Mouse (Mus musculus) left cerebral cortex, postnatal 25 days (tissue): Measurements from ENCODE around the gene Zdhhc16. TPM values are rescaled to one million over a fixed set of nuclear protein-coding genes. Genes with fewer than 3 reads are reported as not detected.

Source experiments
- DNase-seq, 2 experiments: peaks; one replicate each; pipeline ENCODE4 v3.0.0; 2022; ENCODE audit warnings: low spot score in 2 of 2, mixed read lengths in 1 of 2
- intact Hi-C: fragments of 180-260 bp; cut with DNase I; formaldehyde crosslinking; loops from one replicate; pipeline ENCODE4 v1.15.1; 2025
- total RNA-seq, 2 experiments: library from RNA; stranded (reverse); gene quantifications; 2 replicates each; pipeline ENCODE4 v1.2.3; 2021

Zdhhc16 gene
- total RNA-seq, 2 experiments from 2014 or later: 45.3 to 46.2 TPM

DNA sequence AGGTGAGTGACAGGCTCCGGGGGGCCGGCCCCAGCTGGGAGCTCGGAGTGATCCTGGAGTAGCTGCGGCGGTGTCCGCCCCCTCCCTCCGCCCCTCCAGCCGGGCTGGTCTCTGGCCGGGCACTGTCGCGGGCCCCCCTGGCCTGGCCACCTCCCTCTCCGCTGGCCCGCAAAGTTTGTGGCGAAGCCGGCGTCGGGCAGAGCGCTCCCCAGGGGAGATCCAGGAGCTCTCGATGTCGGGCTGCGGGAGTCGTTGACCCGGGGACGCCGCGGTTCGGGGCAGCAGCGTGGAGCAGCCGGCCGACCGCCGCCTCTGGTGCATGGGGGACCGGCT is 48.3 kb downstream of the Zdhhc16 start, which contains the start of gene Ubtd1:
Ubtd1 (plus strand) TSS at position 169 of the 333 bp plus-strand sequence.
- no peak for DNase-seq

DNA sequence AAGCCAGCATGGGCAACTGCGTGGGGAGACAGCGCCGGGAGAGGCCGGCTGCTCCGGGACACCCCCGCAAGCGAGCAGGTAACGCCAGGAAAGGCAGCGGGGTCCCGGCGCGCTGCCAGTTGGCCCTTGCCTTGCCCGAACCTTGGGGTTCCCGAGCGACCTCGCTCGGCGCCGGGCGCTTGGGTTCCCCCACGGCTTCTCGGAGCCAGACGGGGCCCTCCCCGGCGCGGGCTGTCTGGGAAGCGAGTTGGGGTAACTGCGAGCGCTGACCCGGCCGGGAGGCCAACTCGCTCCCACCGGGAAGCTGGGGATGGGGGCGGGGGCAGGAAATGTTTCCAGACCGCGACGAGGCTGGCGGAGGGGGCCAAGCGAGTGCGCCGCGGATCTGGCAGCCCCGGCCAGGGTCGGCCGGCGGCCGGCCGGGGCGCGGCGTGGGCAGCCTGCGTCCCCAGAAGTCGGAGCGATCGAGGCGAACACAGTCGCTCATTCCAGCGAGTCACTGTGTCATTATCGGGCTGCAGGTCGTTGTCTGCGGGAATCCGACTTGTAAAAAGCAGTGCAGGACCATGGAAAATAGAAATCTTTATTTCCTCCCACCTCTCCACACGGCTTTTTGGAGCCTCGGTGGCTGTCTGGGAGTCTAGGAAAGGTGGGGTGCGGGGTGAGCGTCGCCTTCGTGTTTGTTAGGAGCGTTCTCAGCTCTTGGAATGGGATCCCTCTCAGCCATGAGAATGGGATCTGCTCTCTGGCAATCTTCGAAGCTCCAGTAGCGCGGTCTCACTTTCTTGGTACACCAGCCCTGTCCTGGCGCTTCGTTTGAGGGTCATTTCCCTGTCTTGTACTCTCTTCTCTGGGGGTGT is 48.9 kb downstream of the Zdhhc16 start:
- peak; percentile 11 to 33 for DNase-seq
- intact Hi-C loops: loop anchor here (1.0 to 5.0 kb wide), 3 partner anchors 35 to 105 kb away; partner anchors contain the start of gene Morn4

More for the DNA sequence above, 48.3 kb downstream of the Zdhhc16 start, which contains the start of gene Ubtd1:
- intact Hi-C loops: loop anchor here (2.0 to 5.0 kb wide), 2 partner anchors 35 to 106 kb away; partner anchors contain the start of gene Morn4

DNA sequence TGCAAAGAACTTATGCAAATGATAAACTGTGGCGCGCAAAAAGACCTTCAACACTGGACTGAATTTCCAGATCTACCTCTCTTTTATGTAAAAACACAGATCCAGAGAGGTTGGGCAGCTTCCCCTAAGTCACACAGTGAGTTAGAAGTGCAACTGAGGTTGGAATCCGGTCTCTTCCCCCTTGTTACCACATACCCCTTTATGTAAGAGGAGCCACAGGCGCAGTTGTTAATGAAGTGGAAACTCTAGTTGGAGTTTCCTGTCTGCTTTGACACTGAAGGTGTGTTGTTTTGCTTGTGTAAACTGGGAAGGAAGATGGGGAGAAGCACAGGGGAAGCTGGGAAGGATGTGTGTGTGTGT is 49.5 kb downstream of the Zdhhc16 start:
- intact Hi-C loops: loop anchor here (1.0 to 5.0 kb wide), 2 partner anchors 44 to 105 kb away; partner anchors contain the start of gene Morn4
- no peak for DNase-seq

DNA sequence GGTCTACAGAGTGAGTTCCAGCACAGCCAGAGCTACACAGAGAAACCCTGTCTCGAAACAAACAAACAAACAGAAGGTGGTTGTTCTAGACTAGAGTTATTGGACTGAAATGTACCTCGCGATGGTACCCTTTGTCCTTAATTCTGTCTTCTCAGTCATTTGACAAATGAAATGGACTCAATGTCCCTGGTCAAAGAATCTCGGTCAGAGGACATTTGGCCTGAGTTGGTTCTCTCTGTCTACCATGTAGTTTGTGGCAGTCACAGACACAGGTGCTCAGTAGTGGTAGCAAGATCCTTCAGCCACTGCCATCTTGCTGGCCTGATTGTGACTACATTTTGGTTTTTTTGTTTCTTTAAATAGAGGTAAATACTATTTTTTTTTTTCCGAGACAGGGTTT is 52.7 kb downstream of the Zdhhc16 start:
- DNase-seq: no peak
- intact Hi-C loops: no loop called here

DNA sequence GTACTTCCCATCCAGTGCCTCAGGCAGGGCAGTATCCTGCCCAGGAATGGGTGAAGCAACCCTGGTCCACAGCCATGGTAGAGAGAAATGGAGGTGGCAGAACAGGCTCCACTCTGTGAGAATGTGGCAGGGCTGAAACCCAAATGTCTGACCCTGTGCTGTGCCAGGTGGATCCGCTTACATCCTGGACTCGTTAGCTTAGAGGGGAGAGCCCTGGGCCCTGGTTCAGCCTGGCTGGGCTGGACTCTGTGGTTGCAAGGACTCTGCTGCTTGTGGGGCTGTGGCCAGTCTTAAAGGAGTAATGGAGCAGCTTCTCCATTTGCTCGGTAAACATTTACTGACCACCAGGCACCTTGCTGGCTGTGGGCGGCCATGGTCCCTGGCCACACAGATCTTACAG is 53.9 kb downstream of the Zdhhc16 start:
- intact Hi-C loops: no loop called here

DNA sequence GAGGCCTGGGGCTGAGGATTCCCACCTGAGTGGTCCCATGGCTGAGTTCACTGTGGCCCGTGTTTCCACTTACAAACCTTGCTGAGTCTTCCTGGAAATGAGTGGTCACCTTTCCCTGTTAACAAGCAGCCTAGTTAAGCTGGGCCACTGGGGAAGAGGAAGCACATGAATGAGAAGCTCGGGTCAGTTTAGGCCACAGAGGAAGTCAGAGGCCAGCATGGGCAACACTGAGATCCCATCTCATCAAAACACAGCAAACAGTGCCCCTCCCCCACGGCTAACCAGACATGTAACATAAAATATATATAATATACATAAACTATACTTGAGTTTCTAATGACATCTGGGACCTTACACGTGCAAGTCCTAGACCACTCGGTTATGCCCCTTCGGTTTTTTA is 56.5 kb downstream of the Zdhhc16 start:
- DNase-seq: no peak
- intact Hi-C loops: no loop called here

More for the DNA sequence above, 53.9 kb downstream of the Zdhhc16 start:
- no peak for DNase-seq

DNA sequence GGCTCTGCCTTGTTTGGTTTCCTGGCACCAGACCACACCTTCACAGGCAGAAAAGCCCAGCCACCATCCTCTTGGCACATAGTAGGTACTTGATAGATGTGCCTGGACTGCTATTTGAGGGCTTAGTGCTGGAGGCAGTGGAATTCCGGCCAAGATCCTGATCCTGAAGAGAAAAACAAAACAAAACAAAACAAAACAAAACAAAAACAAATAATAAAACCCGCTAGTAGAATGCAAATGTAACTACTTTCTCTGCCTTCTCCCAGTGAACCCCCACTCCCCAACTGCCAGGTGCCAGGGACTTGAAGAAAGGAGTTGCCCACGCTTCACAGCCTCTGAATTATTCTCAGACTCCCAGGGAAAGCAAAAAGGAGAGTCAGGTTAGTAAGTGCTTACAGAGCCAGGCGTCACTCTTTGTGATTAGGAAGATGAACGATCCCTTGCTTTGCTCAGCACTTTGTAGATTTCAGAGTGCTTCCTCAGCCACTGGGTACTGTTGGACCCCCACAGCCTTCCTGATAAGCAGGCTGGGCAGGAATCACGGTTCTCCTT is 58.7 kb downstream of the Zdhhc16 start:
- intact Hi-C loops: no loop called here
- DNase-seq: peak in 1 of 2 experiments; percentile 38

DNA sequence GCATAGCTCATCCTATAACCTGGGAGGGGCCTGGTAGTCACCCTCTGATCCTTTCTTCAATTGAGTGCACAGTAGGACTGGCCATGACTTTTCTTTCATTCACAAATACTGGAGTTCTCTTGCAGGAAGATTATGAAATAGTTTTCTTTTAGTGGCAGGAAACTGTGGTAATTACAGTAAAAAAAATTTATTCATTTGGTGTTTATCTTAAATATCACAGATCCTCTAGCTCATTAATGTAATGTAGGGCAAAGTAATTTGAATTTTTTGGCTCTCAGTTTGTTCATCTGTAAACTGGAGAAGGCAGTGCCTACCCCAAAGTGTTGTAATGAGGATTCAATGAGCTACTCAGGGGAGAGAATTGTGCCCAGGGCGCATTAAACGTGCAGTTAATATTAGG is 59.7 kb downstream of the Zdhhc16 start:
- intact Hi-C loops: no loop called here
- DNase-seq: no peak

DNA sequence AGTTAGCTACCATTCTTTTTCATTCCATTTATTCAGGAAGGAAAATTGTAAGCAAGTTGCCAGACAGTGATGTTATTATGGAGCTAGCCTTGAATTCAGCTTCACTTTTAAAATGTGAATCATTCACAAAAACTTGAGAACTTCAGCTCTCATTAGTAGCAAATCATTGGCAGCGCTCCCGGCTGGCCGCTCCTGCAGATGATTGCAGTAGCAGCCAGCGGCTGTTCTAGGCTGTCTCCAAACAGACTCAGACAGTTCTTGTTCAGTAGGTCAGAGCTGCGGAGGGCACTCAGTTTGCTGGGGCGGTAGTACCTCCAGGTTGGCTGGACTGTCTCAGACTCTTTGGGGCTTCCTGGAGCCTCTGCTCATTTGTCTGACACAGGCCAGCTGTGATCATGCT is 60.2 kb downstream of the Zdhhc16 start:
- DNase-seq: peak; percentile 76 to 90
- intact Hi-C loops: no loop called here

Other genes starting within 250 kb of the Zdhhc16 start
- 10 to 100 TPM; 46.4 to 49.8 TPM for gene Slit1, start 189.8 kb upstream of the Zdhhc16 start, total RNA-seq
- 1 to 10 TPM; 2.7 to 3.7 TPM for gene Arhgap19, start 131.4 kb upstream of the Zdhhc16 start, total RNA-seq
- gene Frat1, start 103.5 kb upstream of the Zdhhc16 start, total RNA-seq: 10 to 100 TPM; 14.2 to 15.2 TPM
- 1 to 10 TPM; 7.4 to 7.6 TPM for gene Frat2, start 85.3 kb upstream of the Zdhhc16 start, total RNA-seq
- gene Rrp12, start 37.3 kb upstream of the Zdhhc16 start, total RNA-seq: 10 to 100 TPM; 34.5 to 35.5 TPM
- gene Pgam1, start 21.6 kb upstream of the Zdhhc16 start, total RNA-seq: 100 to 1,000 TPM; 574 to 598 TPM
- gene Exosc1, start 57 bp upstream of the Zdhhc16 start, total RNA-seq: 10 to 100 TPM; 28.0 to 28.5 TPM
- gene Mms19, start 47.7 kb downstream of the Zdhhc16 start, total RNA-seq: 10 to 100 TPM; 23.7 to 27.0 TPM
- 10 to 100 TPM; 10.7 to 13.6 TPM for gene Ubtd1, start 48.3 kb downstream of the Zdhhc16 start, total RNA-seq
- gene Ankrd2, start 102.5 kb downstream of the Zdhhc16 start, total RNA-seq: under 1 TPM in 1 of 2 experiments, not detected in 1; 0.30 TPM
- gene Hoga1, start 112.1 kb downstream of the Zdhhc16 start, total RNA-seq: 1 to 10 TPM; 3.1 to 5.0 TPM
- under 1 TPM; 0.53 to 0.55 TPM for gene 4933411K16Rik, start 118.8 kb downstream of the Zdhhc16 start, total RNA-seq
- gene Morn4, start 152.9 kb downstream of the Zdhhc16 start, total RNA-seq: 10 to 100 TPM; 67.3 to 70.9 TPM
- 10 to 100 TPM; 61.0 to 63.1 TPM for gene Pi4k2a, start 157.0 kb downstream of the Zdhhc16 start, total RNA-seq
- gene Avpi1, start 195.6 kb downstream of the Zdhhc16 start, total RNA-seq: 10 to 100 TPM; 28.2 to 29.1 TPM
- gene Marveld1, start 213.9 kb downstream of the Zdhhc16 start, total RNA-seq: 1 to 10 TPM; 9.8 to 9.9 TPM
- 10 to 100 TPM; 84.6 to 95.8 TPM for gene Zfyve27, start 230.5 kb downstream of the Zdhhc16 start, total RNA-seq